Mouse (Mus musculus): ENCODE results near the gene Tcaf2. TPM values are rescaled to one million over a fixed set of nuclear protein-coding genes. Genes with fewer than 3 reads are reported as not detected.

Tcaf2 gene
- 3.4 and 3.5 TPM in 2 replicates for polyA plus RNA-seq (2014; fragmentation: Nextera tagmentation; extraction: Ambion mirVana)

DNA sequence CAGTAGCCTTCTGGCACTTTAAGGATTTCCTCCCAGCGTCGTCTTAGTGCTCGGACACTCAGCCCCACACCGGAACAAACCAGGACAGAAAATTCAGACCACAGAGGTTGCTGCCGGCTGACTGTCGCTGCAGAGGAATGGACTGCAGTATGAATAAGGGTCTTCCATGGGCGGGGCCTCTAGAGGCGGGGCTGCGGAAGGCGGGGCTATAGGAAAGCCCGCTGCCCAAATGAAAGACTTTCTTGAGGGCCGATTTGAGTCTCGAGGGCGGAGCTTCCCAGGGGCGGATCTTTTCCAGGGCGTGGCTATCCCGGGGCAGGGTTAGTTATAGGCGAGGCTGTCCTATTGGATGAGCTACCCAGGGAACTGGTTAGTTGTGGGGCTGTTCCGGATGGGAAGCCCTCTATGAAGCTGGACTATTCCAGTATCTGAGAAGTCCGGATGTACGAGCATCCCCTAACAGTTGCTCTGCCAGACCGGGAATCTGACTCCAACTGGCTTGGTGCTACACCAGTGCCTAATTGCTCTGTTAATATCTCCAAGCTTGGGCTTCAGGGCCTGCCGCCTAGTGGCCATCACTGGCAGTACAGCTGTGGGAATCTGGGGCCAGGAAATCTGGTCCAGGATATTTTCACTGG, at the start of gene Tcaf2:
Gene Tcaf2 (minus strand): TSS at position 343 of the 638 bp plus-strand sequence.
- peak; percentile 94 for DNase-seq (ENCODE audit: low spot score)
- H3K36me3 ChIP-seq (ENCODE audit: control insufficient read depth, insufficient read depth, low read length), result no peaks in the 10 kb centered on the region
- peak within 1 kb of the TSS; percentile 33 for H3K4me3 ChIP-seq (ENCODE audit: low read depth, low read length)
- no peak within 1 kb of the TSS for H3K9ac ChIP-seq (ENCODE audit: low read length)
- no peaks in the 10 kb centered on the region for H3K27me3 ChIP-seq (replicated peaks; ENCODE audit: control insufficient read depth, insufficient read depth, low read length)
- H3K9me3 ChIP-seq (ENCODE audit: control insufficient read depth, low read length), result no peaks in the 10 kb centered on the region
- peak; percentile 99 for ATAC-seq (replicated peaks; ENCODE audit: low FRiP score, low TSS enrichment, low read depth)
- H3K27ac ChIP-seq (ENCODE audit: low read depth), result no peak within 1 kb of the TSS
- WGBS, result under 1% methylated on average over 23 of the region's 23 CpGs
- peak within 1 kb of the TSS; percentile 55 for H3K4me2 ChIP-seq (ENCODE audit: low read length)
- no peaks in the 10 kb centered on the region for H3K4me1 ChIP-seq (replicated peaks; ENCODE audit: control insufficient read depth, insufficient read depth, low read length)

DNA sequence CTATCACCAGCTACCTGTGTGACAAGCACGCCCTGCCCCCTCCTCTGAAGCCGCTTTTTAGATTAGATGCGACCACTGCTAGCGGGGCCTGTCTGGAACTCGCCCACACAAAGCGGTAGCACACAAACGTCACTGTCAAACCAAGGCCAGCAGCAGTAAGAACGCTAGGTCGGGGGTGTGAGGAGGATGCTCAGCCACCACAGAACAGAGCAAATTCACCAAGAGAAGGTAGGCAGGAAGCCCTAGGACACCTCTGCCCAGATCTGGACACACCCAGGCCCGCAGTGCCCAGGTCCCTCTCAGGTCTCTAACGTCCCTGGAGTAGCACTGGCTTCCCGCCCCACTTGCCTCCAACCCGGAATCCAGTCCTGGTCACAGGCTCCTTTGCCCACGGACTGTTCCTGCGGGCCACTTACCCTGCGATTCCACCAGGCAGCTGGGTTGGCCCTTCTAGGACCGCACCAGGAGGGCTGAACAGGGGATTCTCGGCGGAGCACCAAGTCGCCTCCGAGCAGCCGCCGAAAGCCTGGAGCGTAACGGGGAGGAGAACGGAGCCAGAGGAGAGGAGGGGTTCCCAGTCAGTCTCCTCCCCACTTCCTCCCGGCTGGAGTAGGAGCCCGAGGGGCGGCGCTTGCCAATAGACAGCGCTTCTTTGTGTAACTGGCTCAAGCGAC, 47.6 kb upstream of the Tcaf2 start:
- no peaks in the 10 kb centered on the region for H3K9me3 ChIP-seq (ENCODE audit: control insufficient read depth, low read length)
- peak overlapping the region; percentile 84 for H3K9ac ChIP-seq (ENCODE audit: low read length)
- 0% methylated on average over 32 of the region's 32 CpGs for WGBS
- H3K27ac ChIP-seq (ENCODE audit: low read depth), result peak overlapping the region; percentile 93
- H3K4me3 ChIP-seq (ENCODE audit: low read depth, low read length), result peak overlapping the region; percentile 79
- ATAC-seq (replicated peaks; ENCODE audit: low FRiP score, low TSS enrichment, low read depth), result peak; percentile 89
- H3K4me1 ChIP-seq (replicated peaks; ENCODE audit: control insufficient read depth, insufficient read depth, low read length), result 0 out of 2 replicates have a peak, but pooled peaks cover 9% of the 10 kb centered on the region
- peak overlapping the region; percentile 62 for H3K4me2 ChIP-seq (ENCODE audit: low read length)
- DNase-seq (ENCODE audit: low spot score), result peak; percentile 90
- H3K27me3 ChIP-seq (replicated peaks; ENCODE audit: control insufficient read depth, insufficient read depth, low read length), result no peaks in the 10 kb centered on the region
- peaks cover 7% of the 10 kb centered on the region; the same call in 1 of the 2 replicates for H3K36me3 ChIP-seq (ENCODE audit: control insufficient read depth, insufficient read depth, low read length)

DNA sequence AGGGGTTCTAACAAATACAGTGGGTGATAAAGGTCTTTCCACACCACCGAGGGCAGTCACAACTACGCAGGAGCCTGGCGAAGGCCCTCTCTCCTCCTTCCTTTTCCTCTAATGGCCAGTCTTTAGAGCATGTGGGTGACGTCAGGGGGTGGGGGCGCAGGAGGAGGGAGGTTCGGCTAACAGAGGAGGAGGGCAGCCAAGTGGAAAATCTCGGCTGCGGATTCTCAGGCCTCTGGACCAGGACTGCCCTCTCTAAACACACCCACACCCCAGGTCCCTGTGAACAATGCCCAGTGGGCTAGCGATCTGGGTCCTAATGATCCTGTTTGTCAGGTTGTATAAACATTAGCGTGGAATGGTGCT, 47.1 kb upstream of the Tcaf2 start:
- WGBS, result 0% methylated on average over 9 of the region's 10 CpGs
- H3K27ac ChIP-seq (ENCODE audit: low read depth), result peak overlapping the region; percentile 93
- H3K4me1 ChIP-seq (replicated peaks; ENCODE audit: control insufficient read depth, insufficient read depth, low read length), result 0 out of 2 replicates have a peak, but pooled peaks cover 9% of the 10 kb centered on the region
- ATAC-seq (replicated peaks; ENCODE audit: low FRiP score, low TSS enrichment, low read depth), result peak; percentile 88
- DNase-seq (ENCODE audit: low spot score), result peak; percentile 89
- no peaks in the 10 kb centered on the region for H3K9me3 ChIP-seq (ENCODE audit: control insufficient read depth, low read length)
- peak overlapping the region; percentile 84 for H3K9ac ChIP-seq (ENCODE audit: low read length)
- no peaks in the 10 kb centered on the region for H3K27me3 ChIP-seq (replicated peaks; ENCODE audit: control insufficient read depth, insufficient read depth, low read length)
- peak overlapping the region; percentile 62 for H3K4me2 ChIP-seq (ENCODE audit: low read length)
- peak overlapping the region; percentile 79 for H3K4me3 ChIP-seq (ENCODE audit: low read depth, low read length)
- peaks cover 13% of the 10 kb centered on the region; the same call in 1 of the 2 replicates for H3K36me3 ChIP-seq (ENCODE audit: control insufficient read depth, insufficient read depth, low read length)

GRCm38 (mm10) chr6:42689761-42690160, 44.7 kb upstream of the Tcaf2 start:
- ATAC-seq (replicated peaks; ENCODE audit: low FRiP score, low TSS enrichment, low read depth) (no peak), DNase-seq (ENCODE audit: low spot score) (no peak)
- Histone ChIP-seq H3K9ac (ENCODE audit: low read length) (no peak overlapping the region), H3K36me3 (ENCODE audit: control insufficient read depth, insufficient read depth, low read length) (peaks cover 34% of the 10 kb centered on the region), H3K27me3 (replicated peaks; ENCODE audit: control insufficient read depth, insufficient read depth, low read length) (no peaks in the 10 kb centered on the region), H3K4me2 (ENCODE audit: low read length) (no peak overlapping the region), H3K4me3 (ENCODE audit: low read depth, low read length) (no peak overlapping the region), H3K9me3 (ENCODE audit: control insufficient read depth, low read length) (no peaks in the 10 kb centered on the region), H3K4me1 (replicated peaks; ENCODE audit: control insufficient read depth, insufficient read depth, low read length) (0 out of 2 replicates have a peak, but pooled peaks cover 9% of the 10 kb centered on the region), H3K27ac (ENCODE audit: low read depth) (no peak overlapping the region)

DNA sequence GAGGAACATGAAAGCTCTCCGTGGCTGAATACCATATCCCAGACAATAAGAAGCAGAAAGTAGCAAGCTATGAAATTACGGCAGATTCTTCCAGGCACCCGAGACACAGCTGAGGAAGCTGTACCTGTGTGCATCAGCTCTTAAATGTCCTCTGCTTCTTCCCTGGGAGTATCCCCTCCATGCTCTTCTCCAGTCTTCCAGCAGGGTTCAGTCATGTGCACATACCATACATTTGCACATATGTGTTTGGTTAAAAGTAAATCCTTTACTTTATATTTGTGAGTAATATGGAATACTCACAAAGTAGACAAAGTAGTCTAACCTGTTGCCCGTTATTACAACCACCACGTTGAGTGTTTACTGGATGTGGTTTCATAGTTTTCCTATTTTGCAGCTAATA, 42.9 kb upstream of the Tcaf2 start:
- ATAC-seq (replicated peaks; ENCODE audit: low FRiP score, low TSS enrichment, low read depth) (no peak), DNase-seq (ENCODE audit: low spot score) (no peak)
- WGBS, result 82% methylated on average over 5 of the region's 5 CpGs
- Histone ChIP-seq H3K4me3 (ENCODE audit: low read depth, low read length) (no peak overlapping the region), H3K27ac (ENCODE audit: low read depth) (no peak overlapping the region), H3K27me3 (replicated peaks; ENCODE audit: control insufficient read depth, insufficient read depth, low read length) (no peaks in the 10 kb centered on the region), H3K4me1 (replicated peaks; ENCODE audit: control insufficient read depth, insufficient read depth, low read length) (0 out of 2 replicates have a peak, but pooled peaks cover 9% of the 10 kb centered on the region), H3K9ac (ENCODE audit: low read length) (no peak overlapping the region), H3K36me3 (ENCODE audit: control insufficient read depth, insufficient read depth, low read length) (peaks cover 49% of the 10 kb centered on the region), H3K4me2 (ENCODE audit: low read length) (no peak overlapping the region), H3K9me3 (ENCODE audit: control insufficient read depth, low read length) (no peaks in the 10 kb centered on the region)

GRCm38 (mm10) chr6:42680077-42680476, 35.0 kb upstream of the Tcaf2 start:
- H3K4me1 ChIP-seq (replicated peaks; ENCODE audit: control insufficient read depth, insufficient read depth, low read length), result no peaks in the 10 kb centered on the region
- H3K36me3 ChIP-seq (ENCODE audit: control insufficient read depth, insufficient read depth, low read length), result peaks cover 70% of the 10 kb centered on the region
- no peak overlapping the region for H3K27ac ChIP-seq (ENCODE audit: low read depth)
- ATAC-seq (replicated peaks; ENCODE audit: low FRiP score, low TSS enrichment, low read depth) (no peak), DNase-seq (ENCODE audit: low spot score) (no peak)
- no peaks in the 10 kb centered on the region for H3K9me3 ChIP-seq (ENCODE audit: control insufficient read depth, low read length)
- no peak overlapping the region for H3K4me2 ChIP-seq (ENCODE audit: low read length)
- H3K27me3 ChIP-seq (replicated peaks; ENCODE audit: control insufficient read depth, insufficient read depth, low read length), result no peaks in the 10 kb centered on the region
- H3K9ac ChIP-seq (ENCODE audit: low read length), result no peak overlapping the region
- H3K4me3 ChIP-seq (ENCODE audit: low read depth, low read length), result no peak overlapping the region
- 87% methylated on average over 7 of the region's 7 CpGs for WGBS

DNA sequence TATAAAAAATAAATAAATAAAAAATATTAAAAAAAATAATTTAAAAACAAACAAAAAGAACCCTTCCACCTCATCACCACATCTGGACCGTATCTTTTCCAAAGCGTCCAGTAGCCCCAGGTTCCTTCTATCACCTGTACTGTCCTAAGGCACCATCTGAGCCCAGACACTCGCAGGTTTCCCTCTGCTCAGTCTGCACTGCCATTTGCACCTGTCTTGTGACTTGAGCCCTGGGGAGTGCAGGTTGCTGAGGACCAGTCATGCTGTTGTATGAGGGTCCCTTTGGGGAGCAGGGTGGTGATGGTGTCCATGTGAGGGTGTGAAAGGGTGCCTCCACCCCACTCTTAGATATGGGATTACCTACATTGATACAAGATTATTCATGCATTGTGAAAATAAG, 31.0 kb upstream of the Tcaf2 start:
- Histone ChIP-seq H3K9ac (ENCODE audit: low read length) (no peak overlapping the region), H3K27ac (ENCODE audit: low read depth) (no peak overlapping the region), H3K9me3 (ENCODE audit: control insufficient read depth, low read length) (no peaks in the 10 kb centered on the region), H3K4me1 (replicated peaks; ENCODE audit: control insufficient read depth, insufficient read depth, low read length) (no peaks in the 10 kb centered on the region), H3K36me3 (ENCODE audit: control insufficient read depth, insufficient read depth, low read length) (peaks cover 82% of the 10 kb centered on the region), H3K27me3 (replicated peaks; ENCODE audit: control insufficient read depth, insufficient read depth, low read length) (no peaks in the 10 kb centered on the region), H3K4me3 (ENCODE audit: low read depth, low read length) (no peak overlapping the region), H3K4me2 (ENCODE audit: low read length) (no peak overlapping the region)
- 95% methylated on average over 3 of the region's 3 CpGs for WGBS
- ATAC-seq (replicated peaks; ENCODE audit: low FRiP score, low TSS enrichment, low read depth) (no peak; the same call in 1 of the 2 replicates), DNase-seq (ENCODE audit: low spot score) (no peak)

GRCm38 (mm10) chr6:42671767-42672166, 26.7 kb upstream of the Tcaf2 start:
- H3K27me3 ChIP-seq (replicated peaks; ENCODE audit: control insufficient read depth, insufficient read depth, low read length), result no peaks in the 10 kb centered on the region
- H3K4me2 ChIP-seq (ENCODE audit: low read length), result no peak overlapping the region
- H3K9me3 ChIP-seq (ENCODE audit: control insufficient read depth, low read length), result no peaks in the 10 kb centered on the region
- H3K36me3 ChIP-seq (ENCODE audit: control insufficient read depth, insufficient read depth, low read length), result peaks cover 65% of the 10 kb centered on the region
- no peaks in the 10 kb centered on the region for H3K4me1 ChIP-seq (replicated peaks; ENCODE audit: control insufficient read depth, insufficient read depth, low read length)
- H3K9ac ChIP-seq (ENCODE audit: low read length), result no peak overlapping the region
- DNase-seq (ENCODE audit: low spot score) (no peak), ATAC-seq (replicated peaks; ENCODE audit: low FRiP score, low TSS enrichment, low read depth) (peak; percentile 71)
- 79% methylated on average over 1 of the region's 1 CpGs for WGBS
- no peak overlapping the region for H3K4me3 ChIP-seq (ENCODE audit: low read depth, low read length)
- no peak overlapping the region for H3K27ac ChIP-seq (ENCODE audit: low read depth)

Data from intestine, embryonic 14.5 days (tissue).